Mouse (Mus musculus): ENCODE data around the gene Gbe1. TPM values are rescaled to one million over a fixed set of nuclear protein-coding genes. Genes with fewer than 3 reads are reported as not detected.

The Gbe1 gene
- polyA plus RNA-seq, 1 experiment from 2014 or later, result 10.9 TPM

DNA sequence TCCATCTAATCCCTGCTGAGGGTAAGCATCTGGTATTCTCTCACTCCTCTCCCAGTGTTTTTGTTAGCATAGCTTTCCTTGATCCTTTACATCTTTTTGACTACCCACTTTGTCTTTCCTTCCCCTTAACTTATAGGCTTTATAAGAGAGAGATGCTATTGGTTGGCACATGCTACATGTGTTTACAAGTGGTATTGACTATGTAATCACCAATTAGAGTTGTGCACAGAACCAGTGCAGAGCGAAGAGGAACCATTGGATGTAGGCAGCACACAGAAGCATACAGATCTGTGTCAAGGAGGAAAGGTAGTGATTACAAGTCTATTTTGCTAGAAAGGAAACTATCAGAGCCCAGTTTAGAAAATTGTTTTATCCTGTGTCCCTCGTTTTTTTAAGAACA is 209.1 kb downstream of the Gbe1 start:
- H3K9me3 ChIP-seq (ENCODE audit: control insufficient read depth, low read length), result no peaks in the 10 kb centered on the region
- no peak for ATAC-seq (ENCODE audit: low read depth)
- WGBS, result 85% methylated on average over 2 of the region's 2 CpGs

DNA sequence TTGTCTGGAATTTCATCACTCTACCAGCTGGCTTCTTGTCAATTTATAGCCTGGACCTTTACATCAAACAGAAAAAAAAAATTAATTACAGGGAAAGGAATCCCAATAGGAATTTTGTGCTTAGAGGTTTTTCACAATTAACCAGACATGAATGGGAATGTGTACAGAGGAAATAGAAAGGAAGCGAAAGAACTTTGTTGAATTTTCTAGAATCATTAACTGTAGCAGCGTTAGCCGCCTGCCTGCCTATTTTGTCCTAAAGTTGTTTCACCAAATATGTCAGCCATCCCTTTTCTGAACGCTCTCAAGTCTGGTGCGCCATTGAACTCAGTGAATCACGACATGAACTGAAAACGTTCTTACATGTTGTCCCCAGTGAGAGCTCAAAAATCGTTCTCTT is 209.8 kb downstream of the Gbe1 start:
- Histone ChIP-seq H3K27me3 (ENCODE audit: control insufficient read depth, insufficient read depth, low read length) (no peaks in the 10 kb centered on the region), H3K4me1 (ENCODE audit: control insufficient read depth, insufficient read depth, low read length) (no peaks in the 10 kb centered on the region), H3K4me3 (ENCODE audit: low read depth, low read length) (no peak overlapping the region), H3K9ac (replicated peaks; ENCODE audit: low read depth, low read length) (no peak overlapping the region), H3K36me3 (ENCODE audit: control insufficient read depth, insufficient read depth, low read length) (no peaks in the 10 kb centered on the region), H3K9me3 (ENCODE audit: control insufficient read depth, low read length) (no peaks in the 10 kb centered on the region), H3K27ac (ENCODE audit: low read depth, low read length) (no peak overlapping the region), H3K4me2 (ENCODE audit: low read depth, low read length) (no peak overlapping the region)
- WGBS, result 78% methylated on average over 8 of the region's 8 CpGs
- no peak for ATAC-seq (ENCODE audit: low read depth)

More for the DNA sequence above, 209.1 kb downstream of the Gbe1 start:
- Histone ChIP-seq H3K4me1 (ENCODE audit: control insufficient read depth, insufficient read depth, low read length) (no peaks in the 10 kb centered on the region), H3K9ac (replicated peaks; ENCODE audit: low read depth, low read length) (no peak overlapping the region), H3K4me3 (ENCODE audit: low read depth, low read length) (no peak overlapping the region), H3K4me2 (ENCODE audit: low read depth, low read length) (no peak overlapping the region), H3K36me3 (ENCODE audit: control insufficient read depth, insufficient read depth, low read length) (no peaks in the 10 kb centered on the region), H3K27ac (ENCODE audit: low read depth, low read length) (no peak overlapping the region), H3K27me3 (ENCODE audit: control insufficient read depth, insufficient read depth, low read length) (no peaks in the 10 kb centered on the region)

GRCm38 (mm10) chr16:70524273-70524672 is 210.5 kb downstream of the Gbe1 start:
- Histone ChIP-seq H3K27me3 (ENCODE audit: control insufficient read depth, insufficient read depth, low read length) (no peaks in the 10 kb centered on the region), H3K9ac (replicated peaks; ENCODE audit: low read depth, low read length) (no peak overlapping the region), H3K36me3 (ENCODE audit: control insufficient read depth, insufficient read depth, low read length) (no peaks in the 10 kb centered on the region), H3K4me2 (ENCODE audit: low read depth, low read length) (no peak overlapping the region), H3K4me1 (ENCODE audit: control insufficient read depth, insufficient read depth, low read length) (no peaks in the 10 kb centered on the region), H3K27ac (ENCODE audit: low read depth, low read length) (no peak overlapping the region), H3K9me3 (ENCODE audit: control insufficient read depth, low read length) (no peaks in the 10 kb centered on the region), H3K4me3 (ENCODE audit: low read depth, low read length) (no peak overlapping the region)
- 94% methylated on average over 4 of the region's 4 CpGs for WGBS
- ATAC-seq (ENCODE audit: low read depth), result no peak; the same call in 1 of the 2 replicates

GRCm38 (mm10) chr16:70527224-70527623 is 213.5 kb downstream of the Gbe1 start:
- H3K9me3 ChIP-seq (ENCODE audit: control insufficient read depth, low read length), result no peaks in the 10 kb centered on the region
- H3K4me2 ChIP-seq (ENCODE audit: low read depth, low read length), result no peak overlapping the region
- no peak for ATAC-seq (ENCODE audit: low read depth)
- no peak overlapping the region for H3K4me3 ChIP-seq (ENCODE audit: low read depth, low read length)
- no peaks in the 10 kb centered on the region for H3K27me3 ChIP-seq (ENCODE audit: control insufficient read depth, insufficient read depth, low read length)
- no peaks in the 10 kb centered on the region for H3K36me3 ChIP-seq (ENCODE audit: control insufficient read depth, insufficient read depth, low read length)
- H3K27ac ChIP-seq (ENCODE audit: low read depth, low read length), result no peak overlapping the region
- no peak overlapping the region for H3K9ac ChIP-seq (replicated peaks; ENCODE audit: low read depth, low read length)
- no peaks in the 10 kb centered on the region for H3K4me1 ChIP-seq (ENCODE audit: control insufficient read depth, insufficient read depth, low read length)
- 93% methylated on average over 8 of the region's 8 CpGs for WGBS

- no peak overlapping the region for H3K9ac ChIP-seq (replicated peaks; ENCODE audit: low read depth, low read length)
- ATAC-seq (ENCODE audit: low read depth), result no peak
- 84% methylated on average over 2 of the region's 2 CpGs for WGBS
- H3K27ac ChIP-seq (ENCODE audit: low read depth, low read length), result no peak overlapping the region
- no peaks in the 10 kb centered on the region for H3K4me1 ChIP-seq (ENCODE audit: control insufficient read depth, insufficient read depth, low read length)
- no peaks in the 10 kb centered on the region for H3K36me3 ChIP-seq (ENCODE audit: control insufficient read depth, insufficient read depth, low read length)
- H3K27me3 ChIP-seq (ENCODE audit: control insufficient read depth, insufficient read depth, low read length), result no peaks in the 10 kb centered on the region
- H3K4me2 ChIP-seq (ENCODE audit: low read depth, low read length), result no peak overlapping the region
- H3K4me3 ChIP-seq (ENCODE audit: low read depth, low read length), result no peak overlapping the region
- H3K9me3 ChIP-seq (ENCODE audit: control insufficient read depth, low read length), result no peaks in the 10 kb centered on the region
These were observed 221.5 kb downstream of the Gbe1 start for GRCm38 (mm10) chr16:70535224-70535623.

DNA sequence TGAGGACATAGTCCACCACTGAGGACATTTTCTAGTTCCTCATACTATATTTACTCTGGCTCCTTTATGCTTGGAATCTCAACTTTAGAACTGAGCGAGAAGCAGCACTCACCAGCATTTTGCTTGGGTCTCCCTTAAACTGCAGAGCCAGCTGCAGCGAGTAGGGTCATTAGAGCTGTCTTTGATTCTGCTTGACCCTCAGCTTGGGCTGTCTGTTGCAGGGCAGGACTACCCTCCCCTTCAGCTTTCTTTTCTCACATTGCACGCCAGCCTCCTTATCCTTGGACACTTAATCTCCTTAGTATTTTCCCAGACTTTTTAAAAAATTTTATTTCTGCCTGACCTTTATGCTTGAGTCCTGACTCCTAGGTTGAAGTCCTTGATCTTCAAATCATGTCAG is 237.1 kb downstream of the Gbe1 start:
- H3K27ac ChIP-seq (ENCODE audit: low read depth, low read length), result no peak overlapping the region
- H3K9me3 ChIP-seq (ENCODE audit: control insufficient read depth, low read length), result no peaks in the 10 kb centered on the region
- ATAC-seq (ENCODE audit: low read depth), result no peak
- H3K4me2 ChIP-seq (ENCODE audit: low read depth, low read length), result no peak overlapping the region
- 68% methylated on average over 3 of the region's 3 CpGs for WGBS
- no peaks in the 10 kb centered on the region for H3K4me1 ChIP-seq (ENCODE audit: control insufficient read depth, insufficient read depth, low read length)
- H3K27me3 ChIP-seq (ENCODE audit: control insufficient read depth, insufficient read depth, low read length), result no peaks in the 10 kb centered on the region
- H3K36me3 ChIP-seq (ENCODE audit: control insufficient read depth, insufficient read depth, low read length), result no peaks in the 10 kb centered on the region
- no peak overlapping the region for H3K9ac ChIP-seq (replicated peaks; ENCODE audit: low read depth, low read length)
- H3K4me3 ChIP-seq (ENCODE audit: low read depth, low read length), result no peak overlapping the region

DNA sequence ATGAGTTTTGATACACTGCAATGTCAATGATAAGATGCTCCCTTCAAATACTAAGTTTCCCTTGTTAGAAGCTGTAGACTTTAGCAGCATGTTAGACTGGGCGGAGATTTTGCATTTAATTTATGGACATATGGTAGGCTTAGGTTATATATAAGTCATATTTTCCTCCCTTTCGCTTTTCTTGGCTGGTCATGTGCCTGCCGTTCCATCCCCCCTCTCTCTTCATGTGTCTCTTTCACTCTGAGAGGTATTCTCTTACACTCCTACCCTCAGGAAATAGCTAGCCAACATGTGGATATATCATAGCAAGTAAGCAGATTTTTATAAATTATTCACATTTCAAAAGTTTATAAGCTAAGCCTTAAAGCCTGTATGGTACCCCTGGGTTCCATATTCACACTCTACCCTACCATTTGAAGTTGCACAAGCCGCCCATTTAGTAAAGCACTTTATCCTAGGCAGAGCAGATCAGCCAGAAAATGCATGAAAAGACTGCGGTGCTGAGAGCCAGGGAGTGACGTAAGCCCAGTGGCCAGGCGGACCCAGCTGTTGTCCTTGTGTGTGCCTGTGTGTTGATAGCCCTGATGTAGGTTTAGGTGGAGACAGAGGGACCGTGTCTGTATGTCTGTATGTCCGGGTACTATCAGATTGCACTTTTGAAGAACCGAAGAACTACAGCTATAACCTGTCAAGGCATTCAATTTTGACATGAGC is 248.0 kb downstream of the Gbe1 start:
- WGBS, result 84% methylated on average over 10 of the region's 10 CpGs
- Histone ChIP-seq H3K4me2 (ENCODE audit: low read depth, low read length) (no peak overlapping the region), H3K9me3 (ENCODE audit: control insufficient read depth, low read length) (no peaks in the 10 kb centered on the region), H3K27ac (ENCODE audit: low read depth, low read length) (no peak overlapping the region), H3K4me3 (ENCODE audit: low read depth, low read length) (no peak overlapping the region), H3K4me1 (ENCODE audit: control insufficient read depth, insufficient read depth, low read length) (no peaks in the 10 kb centered on the region), H3K9ac (replicated peaks; ENCODE audit: low read depth, low read length) (no peak overlapping the region), H3K27me3 (ENCODE audit: control insufficient read depth, insufficient read depth, low read length) (no peaks in the 10 kb centered on the region), H3K36me3 (ENCODE audit: control insufficient read depth, insufficient read depth, low read length) (no peaks in the 10 kb centered on the region)
- no peak for ATAC-seq (ENCODE audit: low read depth)

- Histone ChIP-seq H3K4me2 (ENCODE audit: low read depth, low read length) (no peak overlapping the region), H3K27ac (ENCODE audit: low read depth, low read length) (no peak overlapping the region), H3K9me3 (ENCODE audit: control insufficient read depth, low read length) (no peaks in the 10 kb centered on the region), H3K4me1 (ENCODE audit: control insufficient read depth, insufficient read depth, low read length) (no peaks in the 10 kb centered on the region), H3K9ac (replicated peaks; ENCODE audit: low read depth, low read length) (no peak overlapping the region), H3K4me3 (ENCODE audit: low read depth, low read length) (no peak overlapping the region), H3K27me3 (ENCODE audit: control insufficient read depth, insufficient read depth, low read length) (no peaks in the 10 kb centered on the region), H3K36me3 (ENCODE audit: control insufficient read depth, insufficient read depth, low read length) (no peaks in the 10 kb centered on the region)
- 85% methylated on average over 8 of the region's 8 CpGs for WGBS
- ATAC-seq (ENCODE audit: low read depth), result no peak
These were observed 248.8 kb downstream of the Gbe1 start for GRCm38 (mm10) chr16:70562574-70562973.

DNA sequence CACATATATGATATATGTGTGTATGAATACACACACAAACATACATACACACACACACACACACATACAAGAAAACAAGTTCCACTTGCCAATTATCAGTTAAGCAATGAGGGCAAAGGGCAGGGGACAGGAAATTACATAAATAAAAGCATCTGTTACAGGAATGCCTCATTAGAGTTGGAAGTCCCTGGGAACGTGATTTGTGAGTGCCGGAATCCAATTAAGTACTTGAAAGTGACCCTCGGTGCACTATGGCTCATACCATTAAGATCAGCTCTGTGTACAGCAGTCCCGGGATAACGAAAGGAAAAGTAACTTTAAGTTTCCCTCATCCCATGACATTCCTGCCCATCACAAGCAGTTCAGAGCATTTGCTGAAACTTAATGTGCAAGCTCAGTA is 249.7 kb downstream of the Gbe1 start:
- no peaks in the 10 kb centered on the region for H3K4me1 ChIP-seq (ENCODE audit: control insufficient read depth, insufficient read depth, low read length)
- no peaks in the 10 kb centered on the region for H3K27me3 ChIP-seq (ENCODE audit: control insufficient read depth, insufficient read depth, low read length)
- no peak overlapping the region for H3K4me3 ChIP-seq (ENCODE audit: low read depth, low read length)
- ATAC-seq (ENCODE audit: low read depth), result no peak
- no peak overlapping the region for H3K4me2 ChIP-seq (ENCODE audit: low read depth, low read length)
- no peak overlapping the region for H3K9ac ChIP-seq (replicated peaks; ENCODE audit: low read depth, low read length)
- no peaks in the 10 kb centered on the region for H3K9me3 ChIP-seq (ENCODE audit: control insufficient read depth, low read length)
- H3K27ac ChIP-seq (ENCODE audit: low read depth, low read length), result no peak overlapping the region
- 86% methylated on average over 5 of the region's 5 CpGs for WGBS
- no peaks in the 10 kb centered on the region for H3K36me3 ChIP-seq (ENCODE audit: control insufficient read depth, insufficient read depth, low read length)

Measured in neural tube, embryonic 14.5 days (tissue).